Mouse (Mus musculus) intestine, embryonic 15.5 days (tissue): ENCODE measurements around the gene Bckdhb. TPM values are rescaled to one million over a fixed set of nuclear protein-coding genes. Genes with fewer than 3 reads are reported as not detected.

Experiments
- ATAC-seq: fragments of 200-750 bp; cut with Nextera tagmentation; 2 replicates; pipeline ENCODE4 v1.8.0; 2017; ENCODE audit warnings: moderate TSS enrichment, moderate library complexity
- H3K27ac ChIP-seq: fragments of 300-500 bp; sonication (generic); 2 replicates; pipeline ENCODE4 v1.5.1; 2015; ENCODE audit warnings: mild to moderate bottlenecking, inconsistent platforms
- H3K27me3 ChIP-seq: fragments of 300-500 bp; sonication (generic); replicated peaks from 2 replicates; pipeline ENCODE4 v1.6.1; 2015; ENCODE audit warnings: inconsistent platforms
- H3K36me3 ChIP-seq: fragments of 300-500 bp; sonication (generic); 2 replicates; pipeline ENCODE4 v1.6.1; 2015; ENCODE audit warnings: inconsistent platforms
- H3K4me1 ChIP-seq: fragments of 300-500 bp; sonication (generic); replicated peaks from 2 replicates; pipeline ENCODE4 v1.6.1; 2015; ENCODE audit warnings: inconsistent platforms
- H3K4me2 ChIP-seq: fragments of 300-500 bp; sonication (generic); replicated peaks from 2 replicates; pipeline ENCODE4 v1.6.1; 2015; ENCODE audit warnings: mild to moderate bottlenecking, inconsistent platforms
- H3K4me3 ChIP-seq: fragments of 300-500 bp; sonication (generic); replicated peaks from 2 replicates; pipeline ENCODE4 v1.5.1; 2015; ENCODE audit warnings: inconsistent platforms
- H3K9ac ChIP-seq: fragments of 300-500 bp; sonication (generic); 2 replicates; pipeline ENCODE4 v1.6.1; 2015; ENCODE audit warnings: inconsistent platforms
- H3K9me3 ChIP-seq: fragments of 300-500 bp; sonication (generic); 2 replicates; pipeline ENCODE4 v1.6.1; 2016; ENCODE audit warnings: inconsistent platforms
- WGBS: fragments of 180-500 bp; shearing (Covaris S2); methylation state at CpG from one replicate; pipeline ENCODE4 v1.1.7; 2015; 5-methylcytosine and 5-hydroxymethylcytosine counted together
- polyA plus RNA-seq: library from polyadenylated mRNA; unstranded; fragments of >200 nt; fragmentation: Nextera tagmentation; extraction: Ambion mirVana; gene quantifications from 2 replicates; pipeline ENCODE4 v1.2.1, GENCODE M21; 2015

Bckdhb gene
- 39.5 and 41.2 TPM in 2 replicates for polyA plus RNA-seq

GRCm38 (mm10) chr9:83924878-83925687 lies at the start of gene Bckdhb:
Gene Bckdhb, plus strand, starts transcription at chr9:83925145.
- H3K4me2 ChIP-seq: peak within 1 kb of the TSS; percentile 84
- peak within 1 kb of the TSS; percentile 73 for H3K4me3 ChIP-seq
- under 1% methylated on average over 44 of the region's 46 CpGs for WGBS
- no peaks in the 10 kb centered on the region for H3K36me3 ChIP-seq
- no peaks in the 10 kb centered on the region; the same call in 1 of the 2 replicates for H3K4me1 ChIP-seq
- peak within 1 kb of the TSS; percentile 68 for H3K9ac ChIP-seq
- H3K27me3 ChIP-seq: no peaks in the 10 kb centered on the region
- peak; percentile 100 for ATAC-seq
- 0 out of 2 replicates have a peak within 1 kb of the TSS, but pooled peaks have one; percentile 2 for H3K27ac ChIP-seq
- no peaks in the 10 kb centered on the region for H3K9me3 ChIP-seq

- Histone ChIP-seq H3K4me2 (no peak overlapping the region), H3K36me3 (no peaks in the 10 kb centered on the region), H3K9me3 (no peaks in the 10 kb centered on the region), H3K4me3 (no peak overlapping the region), H3K27ac (no peak overlapping the region), H3K27me3 (no peaks in the 10 kb centered on the region), H3K9ac (no peak overlapping the region), H3K4me1 (no peaks in the 10 kb centered on the region)
- WGBS: 84% methylated on average over 6 of the region's 6 CpGs
- no peak for ATAC-seq
These were observed 42.8 kb upstream of the Bckdhb start for GRCm38 (mm10) chr9:83882191-83882590.

- Histone ChIP-seq H3K4me2 (no peak overlapping the region), H3K9ac (no peak overlapping the region), H3K27me3 (no peaks in the 10 kb centered on the region), H3K4me3 (no peak overlapping the region), H3K36me3 (no peaks in the 10 kb centered on the region), H3K27ac (no peak overlapping the region), H3K9me3 (no peaks in the 10 kb centered on the region), H3K4me1 (no peaks in the 10 kb centered on the region)
- ATAC-seq: no peak
These were observed 38.8 kb upstream of the Bckdhb start for GRCm38 (mm10) chr9:83886149-83886548.

- no peak overlapping the region for H3K27ac ChIP-seq
- no peak overlapping the region for H3K9ac ChIP-seq
- no peaks in the 10 kb centered on the region for H3K9me3 ChIP-seq
- no peaks in the 10 kb centered on the region for H3K27me3 ChIP-seq
- no peaks in the 10 kb centered on the region for H3K36me3 ChIP-seq
- no peaks in the 10 kb centered on the region for H3K4me1 ChIP-seq
- H3K4me3 ChIP-seq: no peak overlapping the region
- WGBS: 78% methylated on average over 5 of the region's 5 CpGs
- no peak overlapping the region for H3K4me2 ChIP-seq
- no peak for ATAC-seq
These were observed 36.7 kb upstream of the Bckdhb start for GRCm38 (mm10) chr9:83888214-83888613.

DNA sequence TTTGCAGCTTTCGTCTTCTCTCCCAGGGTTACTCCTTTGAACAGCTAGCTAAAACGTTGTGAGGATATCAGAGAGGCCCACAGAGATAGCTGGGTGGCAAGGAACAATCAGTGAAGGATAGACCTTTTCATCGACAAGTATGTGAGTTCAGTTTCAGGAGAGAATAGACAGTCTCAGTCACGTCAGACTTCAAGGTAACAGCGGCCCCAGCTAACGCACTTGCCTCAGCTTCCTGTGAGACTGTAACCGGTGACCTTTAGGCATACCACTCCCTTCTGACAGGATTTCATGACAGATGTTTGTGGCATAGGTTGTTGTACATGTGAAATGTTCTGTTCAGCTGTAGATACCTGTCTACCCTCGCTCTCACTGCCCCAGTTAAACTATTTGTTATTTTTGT lies 31.9 kb upstream of the Bckdhb start:
- H3K4me3 ChIP-seq: no peak overlapping the region
- 69% methylated on average over 8 of the region's 8 CpGs for whole genome bisulfite sequencing
- H3K27me3 ChIP-seq: no peaks in the 10 kb centered on the region
- no peak overlapping the region for H3K4me2 ChIP-seq
- H3K36me3 ChIP-seq: no peaks in the 10 kb centered on the region
- no peaks in the 10 kb centered on the region for H3K9me3 ChIP-seq
- no peak overlapping the region for H3K27ac ChIP-seq
- no peaks in the 10 kb centered on the region for H3K4me1 ChIP-seq
- no peak for ATAC-seq
- no peak overlapping the region for H3K9ac ChIP-seq

DNA sequence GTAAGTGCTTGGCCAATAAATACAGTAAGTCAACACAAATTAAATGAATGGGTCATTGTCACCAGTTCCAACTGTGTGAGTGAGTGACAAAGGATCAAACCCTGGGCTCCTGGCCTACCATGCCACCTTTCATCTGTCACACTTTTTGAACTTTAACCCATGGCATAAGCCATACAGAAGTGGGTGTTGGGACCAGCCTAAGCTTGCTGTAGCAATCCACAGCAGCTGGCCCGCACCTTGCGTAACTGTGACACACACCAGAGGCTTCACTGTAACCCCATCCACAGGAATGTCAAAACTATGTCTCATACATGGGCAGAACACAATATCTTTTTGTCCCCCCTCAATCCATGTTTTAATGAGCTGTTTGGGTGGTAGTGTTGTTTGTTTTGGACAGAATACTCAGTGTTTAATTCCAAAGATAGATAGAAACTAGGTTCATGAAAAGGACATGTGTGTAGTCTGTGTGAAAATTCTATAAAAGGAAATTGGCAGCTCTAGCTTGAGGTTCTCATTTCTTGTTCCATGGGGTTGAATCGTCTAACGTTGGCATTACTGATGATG lies 31.1 kb upstream of the Bckdhb start:
- no peak for ATAC-seq
- Histone ChIP-seq H3K9ac (no peak overlapping the region), H3K4me1 (no peaks in the 10 kb centered on the region), H3K4me2 (no peak overlapping the region), H3K36me3 (no peaks in the 10 kb centered on the region), H3K27ac (no peak overlapping the region), H3K27me3 (no peaks in the 10 kb centered on the region), H3K4me3 (no peak overlapping the region), H3K9me3 (no peaks in the 10 kb centered on the region)
- 74% methylated on average over 4 of the region's 4 CpGs for WGBS

DNA sequence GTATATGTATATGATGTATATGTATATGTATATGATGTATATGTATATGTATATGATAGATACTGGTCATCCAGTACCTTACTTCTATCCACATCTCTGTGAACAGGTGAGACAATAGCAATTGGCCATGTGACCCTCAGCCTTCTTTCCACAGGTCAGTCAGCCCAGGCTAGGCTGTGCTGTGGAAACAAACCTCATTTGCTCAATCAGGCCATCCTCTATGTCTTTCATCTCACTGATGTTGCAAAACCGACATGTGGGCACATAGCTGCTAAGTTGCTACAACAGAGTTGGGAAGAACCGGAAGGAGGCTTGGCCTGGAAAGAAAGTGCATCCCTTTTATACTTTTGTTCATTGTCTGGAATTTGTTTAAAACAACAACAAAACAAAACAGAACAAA lies 22.9 kb upstream of the Bckdhb start:
- Histone ChIP-seq H3K27me3 (no peaks in the 10 kb centered on the region), H3K4me2 (no peak overlapping the region), H3K36me3 (no peaks in the 10 kb centered on the region), H3K9ac (no peak overlapping the region), H3K4me3 (no peak overlapping the region), H3K9me3 (no peaks in the 10 kb centered on the region), H3K27ac (no peak overlapping the region), H3K4me1 (no peaks in the 10 kb centered on the region)
- ATAC-seq: no peak
- 83% methylated on average over 2 of the region's 2 CpGs for WGBS

DNA sequence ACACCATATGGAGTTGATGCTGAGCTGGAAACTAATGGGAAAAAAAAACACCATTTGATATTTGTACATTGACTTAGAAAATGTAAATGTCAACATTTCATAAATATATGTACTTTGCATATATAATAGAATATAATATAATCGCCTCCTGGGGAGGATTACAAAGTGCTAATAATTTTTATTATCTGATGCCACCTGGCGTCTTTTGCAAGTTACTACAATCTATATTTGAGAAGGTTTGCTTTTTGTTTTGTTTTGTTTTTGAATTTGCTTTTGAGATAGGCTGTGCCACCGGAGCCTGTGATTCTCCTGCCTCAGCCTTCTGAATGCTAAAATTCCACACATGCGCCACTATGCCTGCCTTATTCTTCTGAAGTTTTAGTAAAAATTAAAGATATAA lies 19.1 kb upstream of the Bckdhb start:
- WGBS: 62% methylated on average over 4 of the region's 4 CpGs
- Histone ChIP-seq H3K27me3 (no peaks in the 10 kb centered on the region), H3K36me3 (no peaks in the 10 kb centered on the region), H3K4me1 (no peaks in the 10 kb centered on the region), H3K4me3 (no peak overlapping the region), H3K9me3 (no peaks in the 10 kb centered on the region), H3K4me2 (no peak overlapping the region), H3K27ac (no peak overlapping the region), H3K9ac (no peak overlapping the region)
- no peak for ATAC-seq

DNA sequence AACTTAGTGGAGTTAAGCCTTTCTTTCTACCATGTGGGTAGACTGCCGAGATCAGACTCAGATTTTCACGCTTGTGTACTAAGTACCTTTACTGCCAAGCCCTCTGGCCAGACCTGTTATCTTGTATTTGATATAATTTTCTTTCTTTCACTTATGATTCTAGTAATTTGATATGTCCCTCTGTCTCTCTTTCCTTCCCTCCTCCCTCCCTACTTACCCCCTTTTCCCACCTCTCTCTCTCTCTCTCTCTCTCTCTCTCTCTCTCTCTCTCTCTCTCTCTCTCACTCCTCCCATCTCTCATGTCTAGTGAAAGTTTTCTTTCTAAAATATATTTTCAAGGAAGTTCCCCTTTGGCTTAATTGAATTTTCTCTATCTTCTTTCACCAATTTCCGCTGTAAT lies 17.9 kb upstream of the Bckdhb start:
- no peak overlapping the region for H3K4me3 ChIP-seq
- H3K9me3 ChIP-seq: no peaks in the 10 kb centered on the region
- 76% methylated on average over 3 of the region's 3 CpGs for WGBS
- H3K4me1 ChIP-seq: no peaks in the 10 kb centered on the region
- no peaks in the 10 kb centered on the region for H3K36me3 ChIP-seq
- no peak overlapping the region for H3K9ac ChIP-seq
- H3K4me2 ChIP-seq: no peak overlapping the region
- H3K27ac ChIP-seq: no peak overlapping the region
- H3K27me3 ChIP-seq: no peaks in the 10 kb centered on the region
- no peak for ATAC-seq

DNA sequence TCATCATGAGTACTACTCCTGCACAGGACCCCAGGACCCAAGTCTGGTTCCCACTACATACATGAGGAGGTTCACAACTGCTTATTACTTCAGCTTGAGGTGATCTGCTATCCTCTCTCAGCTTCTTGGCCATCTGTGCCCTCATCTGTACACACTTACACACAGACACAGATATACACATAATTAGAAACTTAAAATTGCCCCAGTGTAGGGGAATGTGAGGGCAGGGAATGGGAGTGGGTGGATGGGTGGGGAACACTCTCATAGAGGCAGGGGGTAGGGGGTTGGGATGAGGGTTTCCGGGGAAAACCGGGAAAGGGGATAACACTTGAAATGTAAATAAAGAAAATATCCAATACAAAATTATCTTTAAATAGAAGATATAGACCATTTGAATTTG lies 15.1 kb upstream of the Bckdhb start:
- H3K9ac ChIP-seq: no peak overlapping the region
- no peak overlapping the region for H3K4me2 ChIP-seq
- no peak overlapping the region for H3K27ac ChIP-seq
- no peak overlapping the region for H3K4me3 ChIP-seq
- H3K36me3 ChIP-seq: no peaks in the 10 kb centered on the region
- no peaks in the 10 kb centered on the region for H3K27me3 ChIP-seq
- WGBS: 92% methylated on average over 2 of the region's 2 CpGs
- H3K9me3 ChIP-seq: no peaks in the 10 kb centered on the region
- H3K4me1 ChIP-seq: no peaks in the 10 kb centered on the region
- no peak for ATAC-seq

DNA sequence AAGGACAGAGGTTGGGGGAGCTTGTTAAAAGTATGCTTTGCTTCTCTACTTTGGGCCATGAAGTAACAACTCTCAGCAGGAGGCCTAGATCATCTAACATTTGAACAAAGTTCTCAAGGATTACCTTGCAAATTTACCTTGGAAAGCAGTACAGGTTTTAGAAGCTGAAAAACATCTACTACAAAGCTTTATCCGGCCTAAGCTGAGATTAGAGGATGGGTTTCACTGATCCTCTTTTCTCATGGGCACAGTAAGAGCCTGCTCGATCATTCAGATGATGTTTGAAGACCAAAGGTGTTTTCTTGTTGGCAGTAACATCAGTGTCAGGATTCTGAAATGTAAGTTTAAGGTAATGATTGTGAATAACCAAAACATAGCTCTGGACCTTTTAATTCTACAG lies 14.0 kb upstream of the Bckdhb start:
- H3K4me3 ChIP-seq: no peak overlapping the region
- H3K36me3 ChIP-seq: no peaks in the 10 kb centered on the region
- WGBS: 84% methylated on average over 2 of the region's 2 CpGs
- no peaks in the 10 kb centered on the region for H3K27me3 ChIP-seq
- no peak overlapping the region for H3K4me2 ChIP-seq
- no peak for ATAC-seq
- no peak overlapping the region for H3K9ac ChIP-seq
- no peak overlapping the region for H3K27ac ChIP-seq
- H3K4me1 ChIP-seq: no peaks in the 10 kb centered on the region
- no peaks in the 10 kb centered on the region for H3K9me3 ChIP-seq

- Histone ChIP-seq H3K27ac (no peak overlapping the region), H3K9me3 (no peaks in the 10 kb centered on the region), H3K27me3 (no peaks in the 10 kb centered on the region), H3K36me3 (no peaks in the 10 kb centered on the region), H3K4me1 (no peaks in the 10 kb centered on the region; the same call in 1 of the 2 replicates), H3K4me3 (no peak overlapping the region), H3K4me2 (no peak overlapping the region), H3K9ac (no peak overlapping the region)
- no peak for ATAC-seq
- 78% methylated on average over 3 of the region's 3 CpGs for WGBS
These were observed 2.9 kb upstream of the Bckdhb start for GRCm38 (mm10) chr9:83922076-83922475.

DNA sequence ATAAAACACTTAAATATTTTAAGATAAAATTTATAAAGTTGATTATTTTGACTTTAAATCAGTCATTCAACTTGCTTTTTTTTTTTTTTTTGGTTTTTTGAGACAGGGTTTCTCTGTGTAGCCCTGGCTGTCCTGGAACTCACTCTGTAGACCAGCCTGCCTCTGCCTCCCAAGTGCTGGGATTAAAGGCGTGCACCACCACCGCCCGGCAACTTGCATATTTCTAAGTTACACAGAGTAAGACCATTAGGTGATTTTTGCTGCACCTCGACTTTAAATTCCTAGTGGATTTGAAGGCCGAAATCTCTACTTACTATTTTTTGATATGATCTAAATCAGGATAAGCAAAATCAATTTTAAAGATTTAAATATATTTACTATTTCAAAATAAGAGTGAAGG lies 589 bp upstream of the Bckdhb start:
- H3K9me3 ChIP-seq: no peaks in the 10 kb centered on the region
- peak overlapping the region; percentile 84 for H3K4me2 ChIP-seq
- no peaks in the 10 kb centered on the region; the same call in 1 of the 2 replicates for H3K4me1 ChIP-seq
- peak overlapping the region; percentile 73; the same call in 1 of the 2 replicates for H3K4me3 ChIP-seq
- H3K27me3 ChIP-seq: no peaks in the 10 kb centered on the region
- H3K9ac ChIP-seq: no peak overlapping the region
- no peak for ATAC-seq
- H3K36me3 ChIP-seq: no peaks in the 10 kb centered on the region
- H3K27ac ChIP-seq: no peak overlapping the region
- 82% methylated on average over 5 of the region's 5 CpGs for WGBS
